Mouse (Mus musculus): Measurements from ENCODE around the gene Armc5.

DNA sequence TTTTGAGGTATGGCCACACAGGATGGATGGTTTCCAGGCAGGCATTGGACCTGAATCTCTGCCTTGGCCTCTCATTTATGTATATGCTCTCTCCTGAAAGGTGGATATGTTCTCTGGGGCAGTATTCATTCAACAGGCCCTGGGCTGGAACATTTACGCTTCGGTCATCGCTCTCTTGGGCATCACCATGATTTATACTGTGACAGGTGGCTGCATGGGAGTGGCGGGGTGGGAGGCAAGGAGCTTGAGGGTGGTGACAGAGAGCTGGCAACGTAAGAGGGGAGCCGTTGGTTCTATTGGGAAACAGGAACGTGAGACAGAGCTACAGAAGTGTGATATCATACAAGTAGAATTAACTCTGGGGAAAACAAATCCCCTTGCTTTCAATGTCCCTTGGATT lies 30.7 kb downstream of the Armc5 start:
- TF ChIP-seq CTCF (IDR thresholded peaks at IDR 0.05; ENCODE audit: low read depth, low read length) (no peak), POLR2A (IDR thresholded peaks at IDR 0.05; ENCODE audit: borderline replicate concordance, low read depth, low read length) (no peak)
